Mouse (Mus musculus): ENCODE results near the gene Desi2. TPM values are rescaled to one million over a fixed set of nuclear protein-coding genes. Genes with fewer than 3 reads are reported as not detected.
"Not testable (repeated sequence)": the region's sequence is repeated elsewhere in the genome, so short reads cannot be mapped to it uniquely, and the experiment has no call there.

Desi2 gene
- total RNA-seq, 2 experiments from 2014 or later: 33.0 to 40.9 TPM

DNA sequence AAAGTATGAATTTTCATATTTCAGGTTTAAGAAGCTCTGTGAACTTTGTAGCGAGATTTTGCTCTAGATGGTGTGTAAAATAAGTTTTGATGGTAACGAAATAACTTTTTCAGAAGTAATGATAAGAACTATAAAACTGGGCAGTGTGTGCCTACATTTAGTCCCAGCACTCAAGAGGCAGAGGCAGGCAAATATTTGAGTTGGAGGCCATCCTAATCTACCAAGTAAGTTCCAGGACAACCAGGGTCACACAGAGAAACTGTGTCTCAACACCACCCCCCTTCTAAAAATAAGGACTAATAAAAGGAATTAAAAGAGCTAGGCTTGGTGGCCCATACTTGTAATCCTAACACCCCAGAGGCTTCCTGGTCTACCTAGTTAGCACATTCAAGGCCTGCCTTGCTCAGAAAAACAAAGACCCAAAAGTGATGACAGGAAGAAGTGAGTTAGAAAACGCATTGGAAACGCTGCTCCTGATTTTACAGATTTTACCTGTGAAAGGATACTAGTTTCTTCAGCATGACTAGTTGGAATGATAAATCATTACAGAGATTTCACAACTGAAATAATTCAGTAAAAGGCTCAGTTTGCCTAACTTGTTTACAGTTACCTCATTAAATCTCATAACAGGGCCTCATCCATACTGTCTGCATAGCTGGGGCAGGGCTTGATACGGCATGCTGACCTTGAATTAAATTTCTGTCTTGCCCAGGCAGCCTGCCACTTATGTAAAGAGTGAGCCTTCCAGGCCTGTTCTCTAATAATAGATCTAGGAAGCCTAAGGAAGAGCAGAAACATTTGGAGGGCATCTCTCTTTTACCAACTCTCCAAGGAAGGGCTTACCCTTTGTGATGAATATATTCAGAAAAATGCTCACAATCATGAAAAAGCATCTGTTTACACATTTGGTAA lies 32.2 kb downstream of the Desi2 start:
- H3K27ac ChIP-seq: peak overlapping the region; percentile 85
- DNase-seq: peak; percentile 58
- peak overlapping the region; percentile 15 for H3K4me3 ChIP-seq
- intact Hi-C loops (cut with DNase I): no loop called here
- no peak for TF ChIP-seq CTCF (IDR thresholded peaks at IDR 0.05)

DNA sequence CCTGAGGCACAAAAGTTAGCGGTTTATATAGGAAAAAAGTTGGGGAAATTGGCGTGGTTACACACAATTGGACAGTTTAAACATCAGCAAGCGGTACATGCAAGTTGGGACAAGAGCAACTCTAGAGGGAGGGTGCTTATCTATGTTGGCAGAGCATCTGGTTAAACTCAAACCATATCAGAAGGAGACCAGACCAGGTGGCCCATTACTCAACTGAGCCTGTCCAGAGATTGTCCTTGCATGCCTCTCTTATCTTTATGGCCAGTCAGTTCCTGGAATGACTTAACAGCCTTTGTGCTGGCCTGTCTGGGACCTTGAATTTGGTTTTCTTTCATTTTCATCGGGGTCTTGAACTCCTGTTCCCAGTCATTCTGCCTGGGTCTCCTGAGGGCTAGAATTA lies 41.7 kb downstream of the Desi2 start:
- H3K27ac ChIP-seq; H3K4me3 ChIP-seq; intact Hi-C loops (cut with DNase I); DNase-seq: not testable (repeated sequence)

DNA sequence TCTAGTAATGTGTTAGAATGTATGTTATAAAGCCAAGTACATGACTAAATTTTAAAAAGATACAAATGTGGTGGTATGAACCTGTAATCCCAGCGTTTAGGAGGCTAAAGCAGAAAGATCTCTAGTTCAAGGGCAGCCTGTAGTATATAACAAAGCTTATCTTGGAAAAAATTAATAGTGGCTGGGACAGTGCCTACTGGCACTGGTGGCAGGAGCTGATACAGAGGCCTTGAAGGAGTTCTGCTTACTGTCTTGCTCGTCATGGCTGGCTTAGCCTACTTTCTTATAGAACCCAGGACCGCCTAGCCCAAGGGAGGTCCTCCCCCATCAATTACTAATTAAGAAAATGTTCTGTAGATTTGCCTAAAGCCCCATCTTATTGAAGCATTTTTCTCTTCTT lies 46.9 kb downstream of the Desi2 start:
- intact Hi-C loops (cut with DNase I): no loop called here
- DNase-seq: no peak
- TF ChIP-seq CTCF (IDR thresholded peaks at IDR 0.05): no peak
- Histone ChIP-seq H3K27ac (no peak overlapping the region), H3K4me3 (no peak overlapping the region)

DNA sequence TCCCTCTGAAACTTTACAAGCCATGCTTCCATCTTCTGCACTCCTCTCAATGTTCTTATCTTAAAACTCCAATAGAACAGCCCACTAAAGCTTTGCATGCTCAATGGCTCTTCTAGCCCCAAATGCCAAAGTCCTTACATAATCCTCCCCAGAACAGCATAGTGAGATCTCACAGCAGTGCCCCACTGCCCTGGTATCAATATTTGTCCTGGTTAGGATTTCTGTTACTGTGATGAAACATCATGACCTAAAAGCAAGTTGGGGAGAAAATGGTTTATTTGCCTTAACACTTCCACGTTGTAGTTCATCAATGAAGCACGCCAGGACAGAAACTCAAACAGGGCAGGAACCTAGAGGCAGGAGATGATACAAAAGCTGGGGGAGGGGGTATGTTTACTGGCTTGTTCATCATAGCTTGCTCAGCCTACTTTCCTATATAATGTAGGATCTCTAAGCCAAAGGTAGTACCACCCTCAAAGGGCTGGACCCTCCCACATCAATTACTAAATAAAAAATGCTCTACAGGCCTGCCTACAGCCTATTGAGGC lies 48.8 kb downstream of the Desi2 start:
- Histone ChIP-seq H3K4me3 (no peak overlapping the region), H3K27ac (no peak overlapping the region)
- intact Hi-C loops (cut with DNase I): no loop called here
- no peak for TF ChIP-seq CTCF (IDR thresholded peaks at IDR 0.05)
- no peak for DNase-seq

DNA sequence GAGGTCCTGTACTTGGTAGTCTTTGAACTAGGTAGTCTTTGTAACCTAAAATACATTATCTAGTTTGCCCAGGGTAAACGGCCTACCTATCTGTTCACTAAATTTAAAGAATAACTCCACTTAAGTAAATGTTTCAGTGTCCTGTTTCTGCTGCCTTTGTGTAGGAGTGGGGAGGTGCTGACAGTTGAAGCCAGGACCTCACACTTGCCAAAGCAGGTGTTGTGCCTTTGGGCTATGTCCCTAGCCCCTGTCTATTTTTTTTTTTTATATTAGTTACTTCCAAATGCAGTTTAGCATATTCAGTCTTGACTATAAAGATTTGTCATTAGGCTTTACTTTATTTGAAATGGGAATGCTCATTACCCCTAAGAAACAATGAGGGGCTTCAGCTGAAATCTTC lies 51.5 kb downstream of the Desi2 start:
- DNase-seq: no peak
- Histone ChIP-seq H3K4me3 (no peak overlapping the region), H3K27ac (no peak overlapping the region)
- no peak for TF ChIP-seq CTCF (IDR thresholded peaks at IDR 0.05)
- intact Hi-C loops (cut with DNase I): no loop called here

DNA sequence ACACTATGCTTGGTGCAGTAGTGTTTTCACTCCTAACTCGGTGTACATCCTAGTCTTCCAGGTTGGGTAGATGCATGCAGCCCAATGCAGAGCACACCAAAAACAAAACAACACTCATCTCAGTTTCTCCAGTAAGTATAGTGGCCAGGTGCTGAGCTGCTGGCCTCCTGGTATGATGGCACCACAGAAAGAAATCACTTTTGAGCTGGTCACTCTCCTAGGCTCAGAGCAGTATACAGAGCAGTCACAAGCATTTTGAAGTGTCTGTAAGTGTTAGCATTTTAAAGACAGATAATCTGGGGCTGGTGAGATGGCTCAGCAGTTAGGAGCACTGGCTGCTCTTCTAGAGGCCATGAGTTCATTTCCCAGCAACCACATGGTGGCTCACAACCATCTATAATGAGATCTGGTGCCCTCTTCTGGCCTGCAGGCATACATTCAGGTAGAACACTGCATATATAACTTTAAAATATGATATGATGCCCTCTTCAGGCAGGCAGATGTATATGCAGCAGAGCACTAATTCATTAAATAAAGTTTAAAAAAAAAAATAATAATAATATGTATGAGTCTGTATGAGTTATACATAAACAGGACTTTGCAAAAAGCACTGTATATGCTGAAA lies 54.8 kb downstream of the Desi2 start:
- H3K27ac ChIP-seq: no peak overlapping the region
- intact Hi-C loops (cut with DNase I): loop anchor here (2.0 kb wide), 1 partner anchor 61 kb away; no protein-coding TSS in a partner anchor
- TF ChIP-seq CTCF (IDR thresholded peaks at IDR 0.05): peak; percentile 73
- no peak for DNase-seq
- H3K4me3 ChIP-seq: no peak overlapping the region

DNA sequence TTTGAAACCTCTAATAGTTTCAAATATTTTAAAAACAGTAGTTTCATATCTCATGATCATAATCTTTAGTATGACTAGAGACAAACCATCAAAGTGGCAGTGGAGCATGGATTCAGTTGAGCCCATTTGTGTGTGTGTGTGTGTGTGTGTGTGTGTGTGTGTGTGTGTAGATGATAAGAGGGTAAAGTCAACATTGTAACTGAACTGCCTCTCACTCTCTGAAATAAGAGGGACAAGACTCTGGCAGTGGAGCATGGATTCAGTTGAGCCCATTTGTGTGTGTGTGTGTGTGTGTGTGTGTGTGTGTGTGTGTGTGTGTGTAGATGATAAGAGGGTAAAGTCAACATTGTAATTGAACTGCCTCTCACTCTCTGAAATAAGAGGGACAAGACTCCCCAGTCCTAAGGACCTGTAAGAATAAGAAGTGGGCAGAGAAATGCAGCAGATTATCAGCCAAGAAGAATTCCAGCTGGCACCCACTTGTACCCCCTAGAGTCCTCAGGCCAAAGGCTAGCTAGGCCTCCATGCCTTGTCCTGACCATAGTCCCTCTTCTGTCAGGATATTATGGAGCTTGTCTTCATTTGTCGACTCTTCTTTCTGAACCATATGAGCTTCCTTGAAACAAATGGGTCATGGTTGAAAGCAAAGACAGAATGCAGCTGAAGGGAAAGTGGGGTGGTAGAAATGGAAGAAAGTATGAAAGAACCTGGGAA lies 61.0 kb downstream of the Desi2 start:
- no peak for TF ChIP-seq CTCF (IDR thresholded peaks at IDR 0.05)
- Histone ChIP-seq H3K27ac (no peak overlapping the region), H3K4me3 (no peak overlapping the region)
- DNase-seq: no peak
- intact Hi-C loops (cut with DNase I): loop anchor here (5.0 kb wide), 1 partner anchor 101 kb away; no protein-coding TSS in a partner anchor

DNA sequence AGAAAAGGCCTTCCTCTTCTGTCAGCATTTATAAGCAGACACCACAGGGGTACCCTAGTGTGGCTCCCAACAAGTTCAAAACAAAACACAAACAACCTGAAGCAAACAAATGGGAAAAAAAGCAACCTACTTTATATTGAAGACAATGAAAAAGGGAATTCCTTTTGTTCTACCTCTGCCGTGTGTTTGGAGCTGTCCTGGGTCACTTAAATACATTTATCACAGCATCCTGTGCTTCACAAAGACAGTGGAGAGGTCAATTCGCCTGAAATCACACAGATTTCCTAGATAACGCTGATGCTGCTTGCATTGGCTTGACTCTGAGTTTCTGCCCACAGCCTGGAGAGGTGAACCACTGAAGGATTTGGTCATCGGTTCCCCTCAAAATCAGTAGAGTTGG lies 67.4 kb downstream of the Desi2 start:
- DNase-seq: no peak

DNA sequence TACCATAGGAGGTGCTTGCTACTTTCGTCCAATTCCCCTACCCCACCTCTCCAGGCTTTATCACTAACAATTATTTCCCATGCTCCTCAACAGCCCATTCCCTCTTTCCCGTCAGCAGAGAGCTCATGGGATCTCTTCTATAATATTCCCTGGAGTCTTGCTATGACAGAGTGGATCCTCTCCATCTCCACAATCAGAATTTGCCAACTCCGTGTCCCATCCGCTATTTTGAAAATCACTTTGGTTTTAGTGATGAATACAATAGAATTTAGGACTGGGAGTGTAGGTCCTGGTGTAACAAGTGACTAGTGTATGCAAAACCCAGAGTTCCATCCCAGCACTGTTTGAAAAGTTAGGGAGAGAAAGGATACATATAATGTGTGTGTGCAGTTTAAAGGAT lies 69.1 kb downstream of the Desi2 start:
- no peak for TF ChIP-seq CTCF (IDR thresholded peaks at IDR 0.05)
- Histone ChIP-seq H3K27ac (no peak overlapping the region), H3K4me3 (no peak overlapping the region)
- intact Hi-C loops (cut with DNase I): no loop called here
- DNase-seq: no peak

More for the DNA sequence above, 67.4 kb downstream of the Desi2 start:
- intact Hi-C loops (cut with DNase I): no loop called here
- TF ChIP-seq CTCF (IDR thresholded peaks at IDR 0.05): no peak
- Histone ChIP-seq H3K4me3 (no peak overlapping the region), H3K27ac (no peak overlapping the region)

DNA sequence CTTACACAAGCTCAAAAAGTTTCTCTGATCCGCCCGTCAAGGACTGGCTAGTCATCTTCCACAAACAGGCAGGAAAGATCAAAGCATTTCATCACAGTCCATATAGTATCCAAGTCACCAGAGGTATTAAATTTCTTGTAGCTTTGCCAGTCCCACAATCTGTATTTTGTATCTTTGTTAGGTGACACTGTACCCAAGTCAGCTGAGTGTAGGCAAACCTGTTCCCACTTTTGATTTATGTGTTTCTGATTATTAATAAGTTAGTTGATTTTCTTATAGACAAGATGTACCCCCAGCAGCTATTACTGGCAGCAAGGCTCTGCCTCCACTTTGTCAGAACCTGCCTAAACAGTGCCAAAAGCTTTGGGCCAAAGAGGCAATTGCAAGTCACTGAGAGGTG lies 71.6 kb downstream of the Desi2 start:
- DNase-seq: no peak
- intact Hi-C loops (cut with DNase I): no loop called here
- no peak overlapping the region for H3K4me3 ChIP-seq
- TF ChIP-seq CTCF (IDR thresholded peaks at IDR 0.05): no peak
- H3K27ac ChIP-seq: no peak overlapping the region

DNA sequence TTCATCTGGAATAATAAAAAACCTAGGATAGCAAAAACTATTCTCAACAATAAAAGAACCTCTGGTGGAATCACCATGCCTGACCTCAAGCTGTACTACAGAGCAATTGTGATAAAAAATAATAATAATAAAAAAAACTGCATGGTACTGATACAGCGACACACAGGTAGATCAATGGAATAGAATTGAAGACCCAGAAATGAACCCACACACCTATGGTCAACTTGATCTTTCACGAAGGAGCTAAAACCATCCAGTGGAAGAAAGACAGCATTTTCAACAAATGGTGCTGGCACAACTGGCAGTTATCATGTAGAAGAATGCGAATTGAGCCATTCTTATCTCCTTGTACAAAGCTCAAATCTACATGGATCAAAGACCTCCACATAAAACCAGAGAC lies 78.2 kb downstream of the Desi2 start:
- H3K4me3 ChIP-seq; intact Hi-C loops (cut with DNase I); H3K27ac ChIP-seq; DNase-seq: not testable (repeated sequence)

DNA sequence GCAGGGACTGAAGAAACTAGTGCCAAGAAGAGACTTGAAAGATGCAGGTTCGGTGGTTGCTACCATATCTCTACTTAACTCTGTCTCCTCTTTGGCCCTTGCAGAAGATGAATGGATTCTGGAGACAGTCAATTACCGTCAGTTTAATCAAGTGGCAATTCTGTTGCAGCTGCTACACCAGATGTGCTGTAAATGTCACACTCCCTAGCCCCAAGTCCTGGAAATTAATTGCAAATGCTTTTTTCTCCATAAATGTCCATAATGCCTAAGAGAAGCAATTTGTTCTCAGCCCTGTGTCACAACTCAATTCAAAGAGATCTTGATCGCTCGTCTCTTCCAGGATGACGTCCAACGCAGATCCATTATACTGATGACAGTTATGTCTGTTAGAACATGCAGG lies 83.4 kb downstream of the Desi2 start:
- Histone ChIP-seq H3K4me3 (no peak overlapping the region), H3K27ac (no peak overlapping the region)
- no peak for TF ChIP-seq CTCF (IDR thresholded peaks at IDR 0.05)
- no peak for DNase-seq
- intact Hi-C loops (cut with DNase I): no loop called here
